Mouse (Mus musculus): Measurements from ENCODE around the gene Cep68. TPM values are rescaled to one million over a fixed set of nuclear protein-coding genes. Genes with fewer than 3 reads are reported as not detected.

Cep68 gene
- polyA plus RNA-seq, 1 experiment from 2014 or later, result 31.0 TPM

DNA sequence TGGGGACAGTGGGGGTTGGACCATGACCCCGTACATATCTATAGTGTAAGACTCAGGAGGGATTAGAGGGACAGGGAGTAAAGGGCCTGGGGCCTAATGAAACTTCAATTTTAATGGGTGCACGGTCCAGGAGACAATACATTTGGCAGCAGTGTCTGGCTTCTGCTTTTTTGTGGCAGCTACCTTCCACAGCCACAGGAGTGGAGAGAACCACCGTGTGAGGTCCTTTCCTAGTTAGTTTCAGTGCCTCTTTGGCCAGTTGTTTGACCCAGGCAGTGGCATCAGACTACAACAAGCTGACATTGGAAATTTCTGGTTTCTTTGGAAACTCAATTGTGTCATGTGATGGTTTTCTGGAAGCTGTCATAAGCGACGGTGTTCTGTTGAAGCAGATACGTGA lies 20.7 kb upstream of the Cep68 start:
- Histone ChIP-seq H3K9me3 (ENCODE audit: control insufficient read depth, low read length) (no peaks in the 10 kb centered on the region), H3K4me2 (ENCODE audit: low read length) (no peak overlapping the region), H3K4me3 (ENCODE audit: control insufficient read depth in 1 of 2, insufficient read depth in 1 of 2, low read depth in 1 of 2, low read length in 2 of 2) (no peak overlapping the region), H3K4me1 (ENCODE audit: control insufficient read depth in 2 of 2, insufficient read depth in 2 of 2, low read length in 2 of 2) (no peaks in the 10 kb centered on the region), H3K9ac (ENCODE audit: low read length) (no peak overlapping the region), H3K36me3 (ENCODE audit: control insufficient read depth, insufficient read depth, low read length) (no peaks in the 10 kb centered on the region), H3K27me3 (ENCODE audit: control insufficient read depth, insufficient read depth, low read length) (no peaks in the 10 kb centered on the region), H3K27ac (replicated peaks in 1 of 2; ENCODE audit: control insufficient read depth in 1 of 2, insufficient read depth in 1 of 2, low read depth in 2 of 2, low read length in 2 of 2) (no peak overlapping the region)
- no peak for ATAC-seq (ENCODE audit: insufficient number of reproducible peaks, insufficient read depth, low FRiP score, low read depth)
- 70% methylated on average over 6 of the region's 6 CpGs for WGBS

DNA sequence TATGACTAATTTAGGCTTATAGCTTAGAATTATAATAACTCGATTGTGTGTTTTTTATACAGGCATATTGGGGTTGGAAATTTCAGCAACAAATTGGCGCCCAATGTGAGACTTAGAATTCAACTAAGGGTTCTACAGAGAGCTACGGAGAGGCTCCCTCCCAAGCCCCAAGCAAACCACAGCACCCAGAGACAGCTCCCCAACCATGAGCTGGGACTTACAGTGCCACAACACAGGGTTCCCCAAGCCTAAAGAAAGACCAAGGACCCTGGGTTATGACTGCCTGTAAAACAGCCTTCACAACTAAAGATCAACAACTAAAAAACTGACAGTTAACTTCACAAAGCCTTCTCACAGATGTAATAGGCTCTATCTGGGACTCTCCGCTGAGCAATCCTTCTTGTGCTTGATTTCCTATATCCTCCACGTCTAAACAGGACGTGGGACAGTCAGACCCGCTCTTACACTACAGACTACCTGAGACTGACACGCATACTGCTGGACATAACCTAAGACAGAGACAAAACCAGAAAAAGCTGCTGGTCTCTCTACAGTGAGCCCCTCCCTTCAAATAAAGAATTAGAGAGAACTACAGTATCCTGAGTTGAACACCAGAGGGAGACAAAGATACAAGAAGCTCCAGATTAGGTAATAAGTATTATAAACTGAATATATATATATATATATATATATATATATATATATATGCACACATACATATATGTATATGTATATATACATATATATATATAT lies 13.6 kb upstream of the Cep68 start:
- Histone ChIP-seq H3K9ac (ENCODE audit: low read length) (no peak overlapping the region), H3K4me1 (ENCODE audit: control insufficient read depth in 2 of 2, insufficient read depth in 2 of 2, low read length in 2 of 2) (no peaks in the 10 kb centered on the region), H3K4me3 (ENCODE audit: control insufficient read depth in 1 of 2, insufficient read depth in 1 of 2, low read depth in 1 of 2, low read length in 2 of 2) (no peak overlapping the region), H3K9me3 (ENCODE audit: control insufficient read depth, low read length) (no peaks in the 10 kb centered on the region), H3K27ac (replicated peaks in 1 of 2; ENCODE audit: control insufficient read depth in 1 of 2, insufficient read depth in 1 of 2, low read depth in 2 of 2, low read length in 2 of 2) (no peak overlapping the region), H3K27me3 (ENCODE audit: control insufficient read depth, insufficient read depth, low read length) (no peaks in the 10 kb centered on the region), H3K4me2 (ENCODE audit: low read length) (no peak overlapping the region), H3K36me3 (ENCODE audit: control insufficient read depth, insufficient read depth, low read length) (no peaks in the 10 kb centered on the region)
- no peak for ATAC-seq (ENCODE audit: insufficient number of reproducible peaks, insufficient read depth, low FRiP score, low read depth)
- WGBS, result 53% methylated on average over 8 of the region's 8 CpGs

DNA sequence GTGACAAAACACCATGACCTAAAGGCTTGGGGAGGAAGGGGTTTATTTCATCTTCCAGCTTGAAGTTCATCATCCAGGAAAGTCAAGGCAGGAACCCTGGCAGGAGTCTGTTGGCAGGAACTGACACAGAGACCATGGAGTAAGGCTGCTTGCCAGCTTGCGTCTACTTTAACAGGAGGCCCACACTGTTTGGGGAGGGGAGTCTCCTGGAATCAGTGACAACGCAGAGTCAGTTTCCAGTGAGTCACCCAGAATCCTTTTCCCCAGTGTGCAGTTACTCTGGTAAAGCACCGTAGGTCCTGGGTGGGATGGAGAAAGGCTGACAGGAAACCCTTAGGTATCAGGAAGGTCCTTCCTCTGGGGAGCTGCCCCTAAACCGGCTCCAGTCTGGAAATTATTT lies 5.6 kb upstream of the Cep68 start:
- Histone ChIP-seq H3K4me1 (ENCODE audit: control insufficient read depth in 2 of 2, insufficient read depth in 2 of 2, low read length in 2 of 2) (no peaks in the 10 kb centered on the region), H3K36me3 (ENCODE audit: control insufficient read depth, insufficient read depth, low read length) (no peaks in the 10 kb centered on the region), H3K27ac (replicated peaks in 1 of 2; ENCODE audit: control insufficient read depth in 1 of 2, insufficient read depth in 1 of 2, low read depth in 2 of 2, low read length in 2 of 2) (no peak overlapping the region), H3K9ac (ENCODE audit: low read length) (no peak overlapping the region), H3K27me3 (ENCODE audit: control insufficient read depth, insufficient read depth, low read length) (no peaks in the 10 kb centered on the region), H3K4me3 (ENCODE audit: control insufficient read depth in 1 of 2, insufficient read depth in 1 of 2, low read depth in 1 of 2, low read length in 2 of 2) (no peak overlapping the region), H3K9me3 (ENCODE audit: control insufficient read depth, low read length) (no peaks in the 10 kb centered on the region), H3K4me2 (ENCODE audit: low read length) (no peak overlapping the region)
- ATAC-seq (ENCODE audit: insufficient number of reproducible peaks, insufficient read depth, low FRiP score, low read depth), result no peak
- WGBS, result 62% methylated on average over 4 of the region's 4 CpGs

DNA sequence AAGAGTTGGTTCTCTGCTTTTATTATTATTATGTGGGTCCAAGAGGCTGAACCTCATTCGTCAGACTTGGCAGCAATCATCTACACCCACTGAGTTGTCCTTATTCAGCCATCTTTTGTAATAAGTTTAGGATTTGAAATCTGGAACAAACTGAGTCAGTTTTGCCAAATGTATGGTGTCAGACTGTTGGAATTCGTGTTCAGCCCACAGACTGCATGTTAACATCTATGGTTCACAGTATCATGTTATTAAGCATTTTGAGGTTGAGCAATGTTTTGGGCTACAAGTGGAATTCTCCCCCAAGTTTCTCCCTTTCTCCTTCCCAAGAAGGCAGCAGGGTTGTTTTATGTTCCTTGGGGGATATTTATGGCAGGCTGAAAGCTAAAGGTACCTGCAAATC lies 3.9 kb upstream of the Cep68 start:
- Histone ChIP-seq H3K27me3 (ENCODE audit: control insufficient read depth, insufficient read depth, low read length) (no peaks in the 10 kb centered on the region), H3K4me2 (ENCODE audit: low read length) (no peak overlapping the region), H3K9me3 (ENCODE audit: control insufficient read depth, low read length) (no peaks in the 10 kb centered on the region), H3K27ac (replicated peaks in 1 of 2; ENCODE audit: control insufficient read depth in 1 of 2, insufficient read depth in 1 of 2, low read depth in 2 of 2, low read length in 2 of 2) (no peak overlapping the region), H3K4me3 (ENCODE audit: control insufficient read depth in 1 of 2, insufficient read depth in 1 of 2, low read depth in 1 of 2, low read length in 2 of 2) (no peak overlapping the region), H3K4me1 (ENCODE audit: control insufficient read depth in 2 of 2, insufficient read depth in 2 of 2, low read length in 2 of 2) (peaks cover 2 to 4% of the 10 kb centered on the region in 2 experiments; a peak in 3 of 4 replicates), H3K36me3 (ENCODE audit: control insufficient read depth, insufficient read depth, low read length) (no peaks in the 10 kb centered on the region), H3K9ac (ENCODE audit: low read length) (no peak overlapping the region)
- 62% methylated on average over 2 of the region's 2 CpGs for WGBS
- ATAC-seq (ENCODE audit: insufficient number of reproducible peaks, insufficient read depth, low FRiP score, low read depth), result no peak

DNA sequence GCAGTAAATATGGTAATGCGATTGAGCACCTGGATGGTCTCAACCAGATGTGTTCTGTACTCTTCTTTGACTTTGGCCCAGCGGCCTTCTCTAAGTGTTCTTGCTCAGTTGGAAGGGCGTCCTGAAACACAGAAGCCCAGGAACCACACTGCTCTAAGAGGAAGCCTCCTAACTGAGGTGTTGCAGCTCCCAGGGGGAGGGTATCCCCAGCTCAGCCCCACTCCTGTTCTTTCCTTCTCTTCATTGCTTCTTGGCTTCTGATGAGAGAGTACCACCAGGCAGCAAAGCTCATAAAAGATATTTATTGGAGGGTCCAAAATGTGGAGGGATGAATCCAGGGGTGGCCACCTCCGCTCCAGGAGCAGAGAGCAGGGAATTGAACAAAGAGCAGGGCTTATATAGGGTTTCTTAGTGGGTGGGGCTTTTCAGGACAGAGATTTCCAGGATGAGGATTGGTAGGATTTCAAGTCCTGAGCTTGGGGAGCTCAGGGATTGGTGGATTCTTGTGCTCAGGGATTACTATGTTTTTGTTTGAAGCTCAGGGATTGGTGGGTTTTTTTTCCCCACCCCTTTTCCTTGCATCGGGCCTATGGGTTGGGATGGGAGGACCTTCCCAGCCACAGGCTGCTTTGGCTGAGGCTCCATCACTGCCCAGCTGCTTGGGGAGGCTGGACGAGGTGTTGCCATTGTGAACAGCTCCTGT lies 1.4 kb upstream of the Cep68 start:
- Histone ChIP-seq H3K9ac (ENCODE audit: low read length) (no peak overlapping the region), H3K27ac (replicated peaks in 1 of 2; ENCODE audit: control insufficient read depth in 1 of 2, insufficient read depth in 1 of 2, low read depth in 2 of 2, low read length in 2 of 2) (no peak overlapping the region), H3K4me3 (ENCODE audit: control insufficient read depth in 1 of 2, insufficient read depth in 1 of 2, low read depth in 1 of 2, low read length in 2 of 2) (no peak overlapping the region), H3K27me3 (ENCODE audit: control insufficient read depth, insufficient read depth, low read length) (no peaks in the 10 kb centered on the region), H3K4me1 (ENCODE audit: control insufficient read depth in 2 of 2, insufficient read depth in 2 of 2, low read length in 2 of 2) (peaks cover 9 to 22% of the 10 kb centered on the region in 2 experiments), H3K9me3 (ENCODE audit: control insufficient read depth, low read length) (no peaks in the 10 kb centered on the region), H3K36me3 (ENCODE audit: control insufficient read depth, insufficient read depth, low read length) (no peaks in the 10 kb centered on the region), H3K4me2 (ENCODE audit: low read length) (no peak overlapping the region)
- 83% methylated on average over 6 of the region's 6 CpGs for WGBS
- ATAC-seq (ENCODE audit: insufficient number of reproducible peaks, insufficient read depth, low FRiP score, low read depth), result no peak

DNA sequence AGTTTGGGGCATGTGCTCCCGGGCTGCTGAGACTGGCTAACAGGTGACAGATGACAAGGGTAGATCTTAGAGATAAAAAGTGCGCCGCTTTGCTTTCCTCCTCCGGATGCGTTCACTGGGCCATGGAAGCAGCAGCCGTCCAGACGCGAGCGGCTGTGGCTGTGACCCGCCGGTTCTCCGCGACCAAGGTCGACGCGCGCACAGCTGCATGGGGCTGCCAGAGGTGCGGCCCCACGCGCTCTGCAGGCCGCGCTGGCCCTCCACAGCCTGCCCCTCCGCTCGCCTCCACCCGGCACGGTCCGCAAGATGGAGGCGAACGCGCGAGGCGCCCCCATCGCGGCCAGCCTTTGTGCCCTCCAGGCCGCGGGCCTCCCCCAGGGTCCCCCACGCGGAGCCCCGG lies 389 bp downstream of the Cep68 start:
- Histone ChIP-seq H3K4me2 (ENCODE audit: low read length) (peak overlapping the region; percentile 90), H3K9ac (ENCODE audit: low read length) (peak overlapping the region; percentile 98), H3K9me3 (ENCODE audit: control insufficient read depth, low read length) (no peaks in the 10 kb centered on the region), H3K4me3 (ENCODE audit: control insufficient read depth in 1 of 2, insufficient read depth in 1 of 2, low read depth in 1 of 2, low read length in 2 of 2) (peak overlapping the region; percentile 64 to 97), H3K27ac (replicated peaks in 1 of 2; ENCODE audit: control insufficient read depth in 1 of 2, insufficient read depth in 1 of 2, low read depth in 2 of 2, low read length in 2 of 2) (peak overlapping the region; percentile 70 to 91), H3K36me3 (ENCODE audit: control insufficient read depth, insufficient read depth, low read length) (peaks cover 4% of the 10 kb centered on the region; the same call in 1 of the 2 replicates), H3K27me3 (ENCODE audit: control insufficient read depth, insufficient read depth, low read length) (no peaks in the 10 kb centered on the region), H3K4me1 (ENCODE audit: control insufficient read depth in 2 of 2, insufficient read depth in 2 of 2, low read length in 2 of 2) (peaks cover 14 to 32% of the 10 kb centered on the region in 2 experiments)
- ATAC-seq (ENCODE audit: insufficient number of reproducible peaks, insufficient read depth, low FRiP score, low read depth), result peak; percentile 54
- under 1% methylated on average over 37 of the region's 39 CpGs for WGBS

DNA sequence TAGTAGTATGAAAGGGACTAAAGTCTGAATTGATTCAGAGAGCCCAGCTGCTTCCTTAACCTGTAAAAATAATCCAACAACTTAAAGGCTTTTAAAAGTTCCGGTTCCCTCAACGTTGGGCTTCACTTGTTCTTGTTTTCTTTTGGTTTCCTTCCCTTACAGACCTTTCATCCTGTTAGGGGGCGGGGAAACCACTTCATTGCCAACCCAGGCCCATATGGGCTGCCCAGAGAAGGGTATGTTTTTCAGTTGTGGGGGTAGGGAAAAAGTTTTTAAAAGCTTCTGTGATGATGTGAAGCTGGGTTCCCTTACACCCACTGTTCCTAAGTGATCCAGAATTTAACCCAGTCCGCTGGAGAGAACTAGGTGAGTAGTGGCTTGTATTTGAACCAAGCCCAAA lies 952 bp downstream of the Cep68 start:
- peak overlapping the region; percentile 64 to 97 for H3K4me3 ChIP-seq (ENCODE audit: control insufficient read depth in 1 of 2, insufficient read depth in 1 of 2, low read depth in 1 of 2, low read length in 2 of 2)
- H3K4me1 ChIP-seq (ENCODE audit: control insufficient read depth in 2 of 2, insufficient read depth in 2 of 2, low read length in 2 of 2), result peaks cover 17 to 38% of the 10 kb centered on the region in 2 experiments
- H3K9me3 ChIP-seq (ENCODE audit: control insufficient read depth, low read length), result no peaks in the 10 kb centered on the region
- H3K27ac ChIP-seq (replicated peaks in 1 of 2; ENCODE audit: control insufficient read depth in 1 of 2, insufficient read depth in 1 of 2, low read depth in 2 of 2, low read length in 2 of 2), result peak overlapping the region; percentile 23 to 91; a peak in 2 of 4 replicates
- WGBS, result 18% methylated on average over 4 of the region's 4 CpGs
- ATAC-seq (ENCODE audit: insufficient number of reproducible peaks, insufficient read depth, low FRiP score, low read depth), result no peak
- no peaks in the 10 kb centered on the region for H3K27me3 ChIP-seq (ENCODE audit: control insufficient read depth, insufficient read depth, low read length)
- peaks cover 4% of the 10 kb centered on the region; the same call in 1 of the 2 replicates for H3K36me3 ChIP-seq (ENCODE audit: control insufficient read depth, insufficient read depth, low read length)
- peak overlapping the region; percentile 90 for H3K4me2 ChIP-seq (ENCODE audit: low read length)
- H3K9ac ChIP-seq (ENCODE audit: low read length), result peak overlapping the region; percentile 98

Measured in heart, embryonic 14.5 days (tissue).